Mouse (Mus musculus) bone marrow, adult 2 months (tissue): ENCODE data around the gene Gamt.

Experiments used
- CTCF ChIP-seq: fragments of 200-500 bp; IDR thresholded peaks from 2 replicates; pipeline ENCODE4 v1.5.1; 2011; ENCODE audit warnings: low read length, control low read depth; ENCODE audit not compliant: control insufficient read depth, insufficient read depth
- POLR2A ChIP-seq: fragments of 200-500 bp; IDR thresholded peaks from 2 replicates; pipeline ENCODE4 v1.6.1; 2011; ENCODE audit warnings: low read depth, mild to moderate bottlenecking, control low read depth, low read length, borderline replicate concordance; ENCODE audit not compliant: control insufficient read depth

- no peak for TF ChIP-seq CTCF
- TF ChIP-seq POLR2A: no peak; the same call in 1 of the 2 replicates
Measured at GRCm38 (mm10) chr10:80298571-80299281, 37.9 kb upstream of the Gamt start.
